Mouse (Mus musculus): ENCODE data around the gene Brf1. TPM values are rescaled to one million over a fixed set of nuclear protein-coding genes. Genes with fewer than 3 reads are reported as not detected.
A peak's percentile ranks its signal among the peaks of the same experiment; 100 is the strongest.

The Brf1 gene
- total and polyA plus RNA-seq, 2 experiments from 2014 or later = 40.2 to 54.4 TPM

DNA sequence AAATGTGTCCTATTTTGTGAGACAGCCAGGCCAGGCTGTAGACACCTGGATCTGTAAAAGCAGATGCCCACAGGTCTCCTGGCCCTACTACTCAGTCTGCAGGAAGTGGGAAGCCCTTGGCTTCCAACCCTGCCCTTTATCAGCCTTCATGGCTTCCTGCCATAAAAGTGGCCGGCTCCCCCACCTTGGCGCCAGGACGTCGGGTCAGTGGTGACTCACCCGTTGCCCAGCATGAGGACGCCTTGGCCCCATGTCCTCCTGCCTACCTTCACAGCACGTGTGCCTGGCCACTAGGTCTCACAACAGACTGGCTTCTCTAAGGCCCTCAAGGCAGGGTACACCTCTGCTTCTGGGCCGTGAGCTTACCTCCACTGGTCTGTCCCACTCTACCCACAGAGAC, 48.1 kb downstream of the Brf1 start:
- 82% methylated on average over 8 of the region's 8 CpGs for WGBS
- DNase-seq = no peak
- H3K36me3 ChIP-seq (ENCODE audit: insufficient read depth) = no peaks in the 10 kb centered on the region
- no peak overlapping the region for H3K27ac ChIP-seq (ENCODE audit: low read depth, low read length)
- no peaks in the 10 kb centered on the region for H3K9me3 ChIP-seq (ENCODE audit: low read length)
- H3K9ac ChIP-seq = no peak overlapping the region
- no peak for ATAC-seq
- peaks cover 5% of the 10 kb centered on the region; the same call in 1 of the 2 replicates for H3K4me1 ChIP-seq (ENCODE audit: insufficient read depth)
- no peak for TF ChIP-seq CTCF (IDR thresholded peaks at IDR 0.05; ENCODE audit: low read depth)
- no peaks in the 10 kb centered on the region for H3K27me3 ChIP-seq (ENCODE audit: insufficient read depth, low read length)
- H3K4me2 ChIP-seq (ENCODE audit: low read depth) = no peak overlapping the region
- H3K4me3 ChIP-seq (ENCODE audit: low read depth, low read length) = no peak overlapping the region

- TF ChIP-seq CTCF (IDR thresholded peaks at IDR 0.05; ENCODE audit: low read depth) = no peak
- Histone ChIP-seq H3K4me3 (ENCODE audit: low read depth, low read length) (no peak overlapping the region), H3K9me3 (ENCODE audit: low read length) (no peaks in the 10 kb centered on the region), H3K9ac (peak overlapping the region; percentile 94), H3K36me3 (ENCODE audit: insufficient read depth) (no peaks in the 10 kb centered on the region), H3K4me2 (ENCODE audit: low read depth) (peak overlapping the region; percentile 93), H3K4me1 (ENCODE audit: insufficient read depth) (peaks cover 5% of the 10 kb centered on the region; the same call in 1 of the 2 replicates), H3K27me3 (ENCODE audit: insufficient read depth, low read length) (no peaks in the 10 kb centered on the region), H3K27ac (ENCODE audit: low read depth, low read length) (peak overlapping the region; percentile 88)
- WGBS = 21% methylated on average over 7 of the region's 7 CpGs
- no peak for ATAC-seq
- DNase-seq = no peak
These were observed 49.2 kb downstream of the Brf1 start for GRCm38 (mm10) chr12:112951150-112951842.

DNA sequence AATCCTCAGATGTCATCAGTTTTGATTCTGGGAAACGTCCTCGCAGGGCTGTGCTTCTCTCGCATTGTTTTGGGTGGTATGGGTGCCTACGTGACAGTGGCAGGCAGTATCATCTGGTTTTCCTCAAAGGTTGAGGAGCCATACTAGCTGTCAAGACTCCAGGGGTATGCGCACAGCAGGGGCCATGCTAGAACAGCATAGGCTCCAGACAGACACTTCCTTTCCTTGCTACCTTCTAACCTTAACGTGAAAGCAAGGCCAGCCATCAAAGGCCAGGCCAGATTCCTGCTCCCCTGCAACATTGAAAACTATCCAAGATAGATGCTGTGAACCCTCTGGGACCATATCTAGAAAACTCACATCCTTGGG, 49.8 kb downstream of the Brf1 start:
- Histone ChIP-seq H3K27ac (ENCODE audit: low read depth, low read length) (peak overlapping the region; percentile 88), H3K4me1 (ENCODE audit: insufficient read depth) (peaks cover 5% of the 10 kb centered on the region; the same call in 1 of the 2 replicates), H3K4me2 (ENCODE audit: low read depth) (peak overlapping the region; percentile 93), H3K9ac (peak overlapping the region; percentile 94), H3K36me3 (ENCODE audit: insufficient read depth) (no peaks in the 10 kb centered on the region), H3K4me3 (ENCODE audit: low read depth, low read length) (peak overlapping the region; percentile 58), H3K9me3 (ENCODE audit: low read length) (no peaks in the 10 kb centered on the region), H3K27me3 (ENCODE audit: insufficient read depth, low read length) (no peaks in the 10 kb centered on the region)
- peak; percentile 44 for ATAC-seq
- no peak for TF ChIP-seq CTCF (IDR thresholded peaks at IDR 0.05; ENCODE audit: low read depth)
- DNase-seq = no peak
- WGBS = 5% methylated on average over 6 of the region's 6 CpGs

GRCm38 (mm10) chr12:112950040-112950760, 50.3 kb downstream of the Brf1 start:
- Histone ChIP-seq H3K27me3 (ENCODE audit: insufficient read depth, low read length) (no peaks in the 10 kb centered on the region), H3K27ac (ENCODE audit: low read depth, low read length) (peak overlapping the region; percentile 88), H3K9ac (peak overlapping the region; percentile 94), H3K9me3 (ENCODE audit: low read length) (no peaks in the 10 kb centered on the region), H3K36me3 (ENCODE audit: insufficient read depth) (no peaks in the 10 kb centered on the region), H3K4me3 (ENCODE audit: low read depth, low read length) (peak overlapping the region; percentile 58), H3K4me2 (ENCODE audit: low read depth) (peak overlapping the region; percentile 93), H3K4me1 (ENCODE audit: insufficient read depth) (peaks cover 5% of the 10 kb centered on the region; the same call in 1 of the 2 replicates)
- WGBS = under 1% methylated on average over 57 of the region's 58 CpGs
- peak; percentile 26 for TF ChIP-seq CTCF (IDR thresholded peaks at IDR 0.05; ENCODE audit: low read depth)
- ATAC-seq (peak; percentile 96), DNase-seq (peak; percentile 96)

DNA sequence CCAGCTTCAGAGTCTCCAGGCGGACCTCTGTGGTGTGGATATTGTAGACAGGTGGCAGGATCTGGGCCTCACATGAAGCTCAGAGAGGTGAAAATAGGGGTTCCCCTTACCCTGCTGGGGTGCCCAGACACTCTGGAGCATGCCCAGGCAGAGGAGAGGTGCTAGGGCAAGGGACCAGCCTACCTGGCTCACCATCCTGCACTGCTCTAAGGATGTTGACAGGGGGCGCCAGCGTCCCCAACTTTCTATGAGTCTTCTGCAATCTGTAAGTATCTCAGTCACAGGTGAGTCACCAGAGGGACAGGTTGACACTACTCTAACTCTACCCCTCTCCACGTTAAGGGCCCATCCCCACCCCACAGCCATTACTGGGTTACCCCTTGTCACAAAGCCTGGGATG, 53.2 kb downstream of the Brf1 start:
- 28% methylated on average over 4 of the region's 4 CpGs for WGBS
- no peak overlapping the region for H3K27ac ChIP-seq (ENCODE audit: low read depth, low read length)
- ATAC-seq = no peak
- no peak for DNase-seq
- H3K9me3 ChIP-seq (ENCODE audit: low read length) = no peaks in the 10 kb centered on the region
- no peak overlapping the region for H3K4me3 ChIP-seq (ENCODE audit: low read depth, low read length)
- peak; percentile 48; the same call in 1 of the 2 replicates for TF ChIP-seq CTCF (IDR thresholded peaks at IDR 0.05; ENCODE audit: low read depth)
- no peaks in the 10 kb centered on the region for H3K27me3 ChIP-seq (ENCODE audit: insufficient read depth, low read length)
- H3K4me1 ChIP-seq (ENCODE audit: insufficient read depth) = peaks cover 6% of the 10 kb centered on the region; the same call in 1 of the 2 replicates
- H3K4me2 ChIP-seq (ENCODE audit: low read depth) = no peak overlapping the region
- no peaks in the 10 kb centered on the region for H3K36me3 ChIP-seq (ENCODE audit: insufficient read depth)
- no peak overlapping the region for H3K9ac ChIP-seq

- ATAC-seq (no peak), DNase-seq (no peak)
- no peaks in the 10 kb centered on the region for H3K27me3 ChIP-seq (ENCODE audit: insufficient read depth, low read length)
- no peaks in the 10 kb centered on the region for H3K36me3 ChIP-seq (ENCODE audit: insufficient read depth)
- H3K9me3 ChIP-seq (ENCODE audit: low read length) = no peaks in the 10 kb centered on the region
- no peak overlapping the region for H3K4me3 ChIP-seq (ENCODE audit: low read depth, low read length)
- no peak overlapping the region for H3K27ac ChIP-seq (ENCODE audit: low read depth, low read length)
- WGBS = 89% methylated on average over 2 of the region's 2 CpGs
- H3K4me1 ChIP-seq (ENCODE audit: insufficient read depth) = peaks cover 10% of the 10 kb centered on the region; the same call in 1 of the 2 replicates
- no peak overlapping the region for H3K4me2 ChIP-seq (ENCODE audit: low read depth)
- no peak overlapping the region for H3K9ac ChIP-seq
- no peak for TF ChIP-seq CTCF (IDR thresholded peaks at IDR 0.05; ENCODE audit: low read depth)
These were observed 56.8 kb downstream of the Brf1 start for GRCm38 (mm10) chr12:112943669-112944068.
